Mouse (Mus musculus): ENCODE measurements at regions not wholly inside any gene's neighbourhood (a gene's known extent, or its start where the extent isn't known, plus 50 kb on each side); places are given as distances from the start of the nearest gene placed in this dataset.

DNA sequence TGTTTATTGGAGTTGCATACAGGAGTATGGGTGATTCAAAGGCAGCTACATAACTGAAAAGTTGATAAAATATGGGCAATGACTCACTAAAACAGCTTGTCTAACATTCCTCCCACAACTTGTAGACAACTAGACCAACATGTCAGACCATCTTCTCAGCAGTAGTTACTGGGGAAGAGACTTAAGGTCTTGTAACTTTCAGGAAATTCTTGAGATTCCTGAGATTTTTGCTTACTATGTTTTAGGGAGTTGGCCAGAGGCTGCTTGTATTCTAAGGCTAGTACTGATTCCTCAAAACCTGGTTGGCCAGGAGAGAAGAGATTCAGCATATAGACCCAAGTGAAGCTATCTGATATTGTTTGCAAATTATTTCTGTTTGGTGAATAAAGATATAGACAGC is 1201.7 kb upstream of the Nova1 start:
- H3K27ac ChIP-seq (ENCODE audit: control insufficient read depth, low read depth, low read length): no peak overlapping the region
- no peaks in the 10 kb centered on the region for H3K4me1 ChIP-seq (ENCODE audit: control insufficient read depth in 1 of 2, insufficient read depth in 2 of 2, low read length in 2 of 2)
- no peaks in the 10 kb centered on the region for H3K79me2 ChIP-seq (ENCODE audit: control insufficient read depth, insufficient read depth, low read length, poor library complexity)
- no peak overlapping the region for H3K4me3 ChIP-seq (ENCODE audit: control insufficient read depth in 1 of 2, insufficient read depth in 1 of 2, low read depth in 2 of 2, low read length in 2 of 2)
- no peaks in the 10 kb centered on the region for H3K27me3 ChIP-seq (ENCODE audit: control insufficient read depth in 1 of 2, insufficient read depth in 2 of 2, low read length in 2 of 2)
- no peaks in the 10 kb centered on the region for H3K36me3 ChIP-seq (ENCODE audit: control insufficient read depth in 1 of 2, insufficient read depth in 2 of 2, low read length in 2 of 2)
- TF ChIP-seq BHLHE40 (IDR thresholded peaks at IDR 0.05; ENCODE audit: borderline replicate concordance, low read depth, low read length): no peak
- TF ChIP-seq CHD2 (IDR thresholded peaks at IDR 0.05; ENCODE audit: low read length): no peak
- no peak for TF ChIP-seq TBP (IDR thresholded peaks at IDR 0.05; ENCODE audit: low read depth, low read length)
- no peak for TF ChIP-seq EP300 (IDR thresholded peaks at IDR 0.05; ENCODE audit: low read depth in 1 of 2, low read length in 2 of 2)
- TF ChIP-seq CTCF (IDR thresholded peaks at IDR 0.05 in 2 of 3, conservative IDR thresholded peaks at IDR 0.05 in 1 of 3; ENCODE audit: control insufficient read depth in 1 of 3, insufficient read depth in 1 of 3, low read depth in 2 of 3, low read length in 3 of 3, poor library complexity in 1 of 3, severe bottlenecking in 1 of 3): no peak
- TF ChIP-seq RCOR1 (IDR thresholded peaks at IDR 0.05; ENCODE audit: low read depth, low read length): no peak
- no peak for TF ChIP-seq CHD1 (IDR thresholded peaks at IDR 0.05; ENCODE audit: low read depth, low read length)
- TF ChIP-seq ETS1 (IDR thresholded peaks at IDR 0.05; ENCODE audit: low read depth, low read length): no peak
- no peak for TF ChIP-seq GABPA (IDR thresholded peaks at IDR 0.05; ENCODE audit: low read depth, low read length)
- TF ChIP-seq RAD21 (IDR thresholded peaks at IDR 0.05; ENCODE audit: low read depth, low read length): no peak
- TF ChIP-seq TAL1 (IDR thresholded peaks at IDR 0.05; ENCODE audit: low read length): no peak
- TF ChIP-seq JUND (IDR thresholded peaks at IDR 0.05; ENCODE audit: low read depth, low read length): no peak
- TF ChIP-seq ZNF384 (IDR thresholded peaks at IDR 0.05; ENCODE audit: low read depth, low read length): no peak
- TF ChIP-seq TCF12 (IDR thresholded peaks at IDR 0.05; ENCODE audit: low read depth, low read length): no peak
- TF ChIP-seq USF1 (IDR thresholded peaks at IDR 0.05; ENCODE audit: low read depth, low read length): no peak
- TF ChIP-seq ZMIZ1 (IDR thresholded peaks at IDR 0.05; ENCODE audit: low read depth, low read length): no peak
- no peak for TF ChIP-seq HCFC1 (IDR thresholded peaks at IDR 0.05; ENCODE audit: low read depth, low read length)
- no peak for TF ChIP-seq NRF1 (IDR thresholded peaks at IDR 0.05; ENCODE audit: insufficient read depth, low read depth, low read length, poor library complexity, severe bottlenecking)
- no peak for DNase-seq (ENCODE audit: low read depth, low spot score)
- no peaks in the 10 kb centered on the region for H3K9me3 ChIP-seq (replicated peaks; ENCODE audit: insufficient read depth, low read length)
- H3K9ac ChIP-seq (ENCODE audit: control insufficient read depth, low read depth, low read length, poor library complexity, severe bottlenecking): no peak overlapping the region

DNA sequence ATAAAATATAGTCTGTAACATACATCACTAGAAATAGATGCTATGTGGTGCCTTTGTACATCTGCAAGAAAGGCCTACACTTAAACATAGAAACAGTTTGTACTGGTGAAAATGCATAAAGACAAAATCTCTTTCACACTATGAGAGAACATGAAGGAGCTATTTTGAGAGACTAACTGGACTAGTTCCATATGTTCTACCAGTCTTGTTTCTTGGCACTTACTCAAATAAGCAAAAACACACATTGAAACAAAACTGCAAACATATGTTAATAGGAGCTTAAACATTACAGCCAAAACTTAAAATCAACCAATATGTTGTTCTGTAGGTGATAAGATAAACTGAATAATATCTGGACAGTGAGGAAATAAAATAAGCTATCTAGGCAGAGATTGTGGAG is 1157.1 kb upstream of the Nova1 start:
- Histone ChIP-seq H3K4me3 (ENCODE audit: control insufficient read depth in 1 of 2, insufficient read depth in 1 of 2, low read depth in 2 of 2, low read length in 2 of 2) (no peak overlapping the region), H3K9ac (ENCODE audit: control insufficient read depth, low read depth, low read length, poor library complexity, severe bottlenecking) (no peak overlapping the region), H3K79me2 (ENCODE audit: control insufficient read depth, insufficient read depth, low read length, poor library complexity) (no peaks in the 10 kb centered on the region), H3K36me3 (ENCODE audit: control insufficient read depth in 1 of 2, insufficient read depth in 2 of 2, low read length in 2 of 2) (no peaks in the 10 kb centered on the region), H3K27me3 (ENCODE audit: control insufficient read depth in 1 of 2, insufficient read depth in 2 of 2, low read length in 2 of 2) (no peaks in the 10 kb centered on the region), H3K4me1 (ENCODE audit: control insufficient read depth in 1 of 2, insufficient read depth in 2 of 2, low read length in 2 of 2) (no peaks in the 10 kb centered on the region; a peak in 1 of 4 replicates), H3K27ac (ENCODE audit: control insufficient read depth, low read depth, low read length) (no peak overlapping the region), H3K9me3 (replicated peaks; ENCODE audit: insufficient read depth, low read length) (no peaks in the 10 kb centered on the region)
- DNase-seq (ENCODE audit: low read depth, low spot score): no peak
- TF ChIP-seq RAD21 (IDR thresholded peaks at IDR 0.05; ENCODE audit: low read depth, low read length) (no peak), NRF1 (IDR thresholded peaks at IDR 0.05; ENCODE audit: insufficient read depth, low read depth, low read length, poor library complexity, severe bottlenecking) (no peak), ETS1 (IDR thresholded peaks at IDR 0.05; ENCODE audit: low read depth, low read length) (no peak), SIN3A (IDR thresholded peaks at IDR 0.05; ENCODE audit: low read length) (no peak)

All from MEL (cell line).